Mouse (Mus musculus): ENCODE results near the gene Gh.

DNA sequence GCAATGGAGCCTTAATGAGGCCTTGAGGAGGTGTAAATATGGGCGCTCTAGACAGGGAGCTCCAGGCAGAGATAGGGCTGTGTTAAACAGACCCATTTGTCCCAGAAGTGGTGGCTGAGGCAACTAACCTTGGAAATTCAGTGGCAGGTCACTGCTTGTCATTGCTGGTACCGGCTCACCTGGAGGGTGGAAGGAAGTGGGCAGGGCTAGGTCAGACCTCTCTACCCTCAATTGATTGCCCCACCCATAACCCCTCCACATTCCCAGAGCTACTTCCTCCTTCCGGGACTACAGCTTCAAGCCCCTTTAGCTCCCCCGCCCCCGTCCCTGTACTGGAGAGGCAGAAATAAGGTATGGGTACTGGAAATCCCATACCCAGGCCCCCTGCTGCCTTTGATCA lies 11.9 kb upstream of the Gh start:
- TF ChIP-seq CTCF (IDR thresholded peaks at IDR 0.05; ENCODE audit: low read depth) (no peak), EP300 (optimal IDR thresholded peaks at IDR 0.05) (no peak)

Measured in stomach, postnatal 0 days (tissue).